Comparison of ENCODE assay signal across 30 mouse cellular contexts in the genomic region with DNA sequence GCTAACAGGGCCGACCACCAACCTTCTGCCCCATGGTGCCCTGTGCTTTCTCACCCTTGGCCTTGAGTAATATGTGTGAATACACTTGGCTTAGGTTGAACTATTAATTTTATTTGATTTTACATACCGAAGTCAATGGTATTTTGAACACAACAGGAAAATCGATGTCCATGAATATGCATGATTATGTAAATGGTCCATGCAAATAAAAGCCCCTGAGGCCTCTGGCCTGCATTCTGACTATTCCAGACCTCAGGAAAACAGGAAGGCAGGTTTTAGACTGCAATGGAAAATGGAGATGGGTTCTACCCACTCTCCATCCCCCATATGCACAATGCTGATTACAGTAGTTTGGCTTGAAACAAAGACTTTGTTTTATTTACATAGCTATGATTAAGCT. TPM values are rescaled to one million over a fixed set of nuclear protein-coding genes. Genes with fewer than 3 reads are reported as not detected.
"Had no signal": no experiment of that assay in that cellular context is flagged by ENCODE, and none has a peak within 500 bp of the region (broad histone marks: within the 10 kb centered on the region; RNA-seq: fewer than 3 reads in every experiment).

No protein-coding gene starts in this region.

- H3K36me3 ChIP-seq: embryonic facial prominence, embryonic 10.5 days; embryonic facial prominence, embryonic 12.5 days; embryonic facial prominence, embryonic 13.5 days; embryonic facial prominence, embryonic 15.5 days; forebrain, embryonic 10.5 days; forebrain, embryonic 12.5 days; forebrain, embryonic 15.5 days had no signal

- DNase-seq: cerebellum, adult 8-10 months; cerebellum, adult 9-10 months; cerebellum, adult 9-11 months; cerebellum, postnatal 10 days; cerebellum, postnatal 14 days; cerebellum, postnatal 25 days; cerebellum, postnatal 36 days; embryo, embryonic 11 days; forebrain, postnatal 0 days; gastrocnemius, adult 2 months; gastrocnemius, postnatal 10 days; gastrocnemius, postnatal 14 days; gastrocnemius, postnatal 25 days; gastrocnemius, postnatal 36 days; heart, adult 11 months; heart, adult 18-20 months; heart, adult 2 months had no signal

- H3K9me3 ChIP-seq: embryonic facial prominence, embryonic 10.5 days; embryonic facial prominence, embryonic 12.5 days; embryonic facial prominence, embryonic 13.5 days; embryonic facial prominence, embryonic 15.5 days; forebrain, embryonic 10.5 days; forebrain, embryonic 12.5 days; forebrain, embryonic 13.5 days; forebrain, embryonic 15.5 days had no signal

- H3K27ac ChIP-seq: embryonic facial prominence, embryonic 10.5 days; embryonic facial prominence, embryonic 12.5 days; embryonic facial prominence, embryonic 13.5 days; embryonic facial prominence, embryonic 15.5 days; forebrain, embryonic 10.5 days; forebrain, embryonic 12.5 days; forebrain, embryonic 13.5 days; forebrain, embryonic 15.5 days; gastrocnemius, adult 2 months; heart, adult 2 months had no signal

- H3K27me3 ChIP-seq: embryonic facial prominence, embryonic 15.5 days; forebrain, embryonic 12.5 days; forebrain, embryonic 13.5 days; forebrain, embryonic 15.5 days had no signal

- H3K9ac ChIP-seq: embryonic facial prominence, embryonic 12.5 days; embryonic facial prominence, embryonic 13.5 days; embryonic facial prominence, embryonic 15.5 days; forebrain, embryonic 12.5 days; forebrain, embryonic 13.5 days; forebrain, embryonic 15.5 days; forebrain, postnatal 0 days had no signal

- H3K4me3 ChIP-seq: embryonic facial prominence, embryonic 10.5 days; embryonic facial prominence, embryonic 12.5 days; embryonic facial prominence, embryonic 13.5 days; embryonic facial prominence, embryonic 15.5 days; erythroblast, embryonic 14.5 days; forebrain, embryonic 10.5 days; forebrain, embryonic 12.5 days; forebrain, embryonic 13.5 days; forebrain, embryonic 15.5 days; gastrocnemius, adult 2 months; heart, adult 2 months had no signal

- H3K4me2 ChIP-seq: embryonic facial prominence, embryonic 12.5 days; embryonic facial prominence, embryonic 13.5 days; embryonic facial prominence, embryonic 15.5 days; forebrain, embryonic 12.5 days; forebrain, embryonic 13.5 days; forebrain, embryonic 15.5 days had no signal

- ATAC-seq: forebrain, embryonic 13.5 days; forebrain, embryonic 14.5 days; forebrain, embryonic 15.5 days; forebrain, embryonic 16.5 days; forebrain, postnatal 0 days had no signal

- H3K4me1 ChIP-seq: embryonic facial prominence, embryonic 10.5 days; embryonic facial prominence, embryonic 12.5 days; embryonic facial prominence, embryonic 13.5 days; embryonic facial prominence, embryonic 15.5 days; forebrain, embryonic 10.5 days; forebrain, embryonic 12.5 days had no signal

RNA-seq across cellular contexts. Expression of gene Cdh4, which starts 13.3 kb away (rescaled TPM):
- total RNA-seq: common myeloid progenitor, adult 5-6 weeks; granulocyte monocyte progenitor cell, adult 5-6 weeks had no signal
- polyA plus RNA-seq: erythroblast, embryonic 14.5 days had no signal
